Mouse (Mus musculus) heart, embryonic 14.5 days (tissue): ENCODE measurements around the gene Slc22a20. TPM values are rescaled to one million over a fixed set of nuclear protein-coding genes. Genes with fewer than 3 reads are reported as not detected.

Source experiments
- ATAC-seq: fragments of 200-750 bp; cut with Nextera tagmentation; 2 replicates; pipeline ENCODE4 v1.8.0; 2017; ENCODE audit warnings: low read depth, moderate TSS enrichment; ENCODE audit not compliant: insufficient number of reproducible peaks, insufficient read depth, low FRiP score
- H3K27ac ChIP-seq, 2 experiments: fragments of 200-500 bp in 1 of 2; fragments of 300-500 bp in 1 of 2; sonication (generic) in 1 of 2; replicated peaks in 1 of 2; 2 replicates each; pipeline ENCODE4 v1.5.1; 2012 to 2014; ENCODE audit warnings: low read depth in 2 of 2, low read length in 2 of 2, control low read depth in 1 of 2, mild to moderate bottlenecking in 1 of 2, mixed read lengths in 1 of 2; ENCODE audit not compliant: control insufficient read depth in 1 of 2, insufficient read depth in 1 of 2
- H3K27me3 ChIP-seq: fragments of 300-500 bp; sonication (generic); 2 replicates; pipeline ENCODE4 v1.6.1; 2014; ENCODE audit warnings: mild to moderate bottlenecking, low read length, control low read depth; ENCODE audit not compliant: control insufficient read depth, insufficient read depth
- H3K36me3 ChIP-seq: fragments of 300-500 bp; sonication (generic); 2 replicates; pipeline ENCODE4 v1.6.1; 2014; ENCODE audit warnings: mild to moderate bottlenecking, control low read depth, low read length, mixed read lengths; ENCODE audit not compliant: control insufficient read depth, insufficient read depth
- H3K4me1 ChIP-seq, 2 experiments: fragments of 200-500 bp in 1 of 2; fragments of 300-500 bp in 1 of 2; sonication (generic) in 1 of 2; 2 replicates each; pipeline ENCODE4 v1.6.1; 2012 to 2014; ENCODE audit warnings: low read length in 2 of 2, control low read depth in 1 of 2, mixed read lengths in 1 of 2; ENCODE audit not compliant: control insufficient read depth in 2 of 2, insufficient read depth in 2 of 2
- H3K4me2 ChIP-seq: fragments of 300-500 bp; sonication (generic); 2 replicates; pipeline ENCODE4 v1.6.1; 2014; ENCODE audit warnings: mild to moderate bottlenecking, low read length
- H3K4me3 ChIP-seq, 2 experiments: fragments of 200-500 bp in 1 of 2; fragments of 300-500 bp in 1 of 2; sonication (generic) in 1 of 2; 2 replicates each; pipeline ENCODE4 v1.5.1; 2012 to 2014; ENCODE audit warnings: low read length in 2 of 2, mild to moderate bottlenecking in 2 of 2, control low read depth in 1 of 2, low read depth in 1 of 2, moderate library complexity in 1 of 2; ENCODE audit not compliant: control insufficient read depth in 1 of 2, insufficient read depth in 1 of 2
- H3K9ac ChIP-seq: fragments of 300-500 bp; sonication (generic); 2 replicates; pipeline ENCODE4 v1.6.1; 2014; ENCODE audit warnings: mild to moderate bottlenecking, low read length
- H3K9me3 ChIP-seq: fragments of 300-500 bp; sonication (generic); 2 replicates; pipeline ENCODE4 v1.6.1; 2016; ENCODE audit warnings: low read length, control low read depth; ENCODE audit not compliant: control insufficient read depth
- WGBS: fragments of 180-500 bp; shearing (Covaris S2); extraction: QIAGEN DNeasy Blood & Tissue Kit; methylation state at CpG from one replicate; pipeline ENCODE4 v1.1.7; 2014; 5-methylcytosine and 5-hydroxymethylcytosine counted together
- polyA plus RNA-seq: library from polyadenylated mRNA; unstranded; fragments of >200 nt; fragmentation: Nextera tagmentation; extraction: Ambion mirVana; gene quantifications from 2 replicates; pipeline ENCODE4 v1.2.1, GENCODE M21; 2014

Slc22a20 gene
- polyA plus RNA-seq, 1 experiment from 2014 or later = not detected

DNA sequence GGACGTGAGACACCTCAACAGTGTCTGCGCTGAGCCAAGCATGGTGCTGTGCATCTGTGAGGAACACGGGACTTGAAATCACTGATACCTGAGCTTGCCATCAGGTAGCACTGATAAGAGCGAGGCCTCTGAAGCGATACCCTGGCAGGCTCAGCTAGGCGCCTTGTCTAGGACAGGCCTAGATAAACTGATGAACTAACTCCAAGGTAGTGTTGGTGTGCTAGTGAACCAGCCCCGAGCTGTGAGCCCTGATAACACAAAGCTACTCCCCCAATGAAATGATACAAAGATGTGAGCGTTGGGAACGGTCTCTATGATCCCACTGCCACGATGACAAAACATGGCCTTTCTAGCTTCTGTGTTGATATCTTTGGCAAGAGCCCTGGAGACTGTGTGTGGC lies 18.3 kb downstream of the Slc22a20 start:
- H3K4me2 ChIP-seq = no peak overlapping the region
- H3K36me3 ChIP-seq = no peaks in the 10 kb centered on the region
- H3K27me3 ChIP-seq = no peaks in the 10 kb centered on the region
- H3K4me1 ChIP-seq = peaks cover 4 to 15% of the 10 kb centered on the region in 2 experiments; a peak in 3 of 4 replicates
- H3K27ac ChIP-seq = no peak overlapping the region
- H3K9me3 ChIP-seq = no peaks in the 10 kb centered on the region
- no peak for ATAC-seq
- no peak overlapping the region for H3K4me3 ChIP-seq
- no peak overlapping the region for H3K9ac ChIP-seq
- 72% methylated on average over 10 of the region's 10 CpGs for WGBS

DNA sequence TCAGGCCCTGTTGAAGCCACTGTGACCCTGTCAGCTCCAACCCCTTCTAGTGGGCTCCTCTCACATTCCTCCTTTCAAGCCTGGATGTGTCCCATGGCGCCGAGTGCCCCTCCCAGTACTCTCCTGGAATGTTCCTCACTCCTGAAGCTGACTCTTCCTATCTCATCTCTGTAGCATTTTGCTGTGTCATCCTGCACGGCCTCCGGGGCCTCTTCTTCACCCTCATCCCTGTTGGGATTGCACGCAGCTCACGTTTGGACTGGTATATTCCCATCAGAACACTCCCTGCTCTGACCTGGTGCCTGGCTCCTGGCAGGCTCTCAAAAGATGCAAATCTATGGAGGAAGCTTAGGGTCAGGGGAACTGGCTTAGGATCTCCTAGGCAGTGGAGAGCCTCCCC lies 19.2 kb downstream of the Slc22a20 start:
- no peak overlapping the region for H3K9ac ChIP-seq
- H3K36me3 ChIP-seq = no peaks in the 10 kb centered on the region
- H3K4me3 ChIP-seq = no peak overlapping the region
- WGBS = 42% methylated on average over 6 of the region's 6 CpGs
- H3K27ac ChIP-seq = no peak overlapping the region
- ATAC-seq = no peak
- no peaks in the 10 kb centered on the region for H3K9me3 ChIP-seq
- H3K27me3 ChIP-seq = no peaks in the 10 kb centered on the region
- H3K4me2 ChIP-seq = no peak overlapping the region
- peaks cover 4 to 19% of the 10 kb centered on the region in 2 experiments; a peak in 3 of 4 replicates for H3K4me1 ChIP-seq

GRCm38 (mm10) chr19:5965910-5966309 lies 20.0 kb downstream of the Slc22a20 start:
- no peak overlapping the region for H3K27ac ChIP-seq
- ATAC-seq = no peak
- no peak overlapping the region for H3K4me3 ChIP-seq
- peaks cover 9% of the 10 kb centered on the region; the same call in 1 of the 2 replicates for H3K36me3 ChIP-seq
- H3K4me1 ChIP-seq = peaks cover 4 to 19% of the 10 kb centered on the region in 2 experiments; a peak in 3 of 4 replicates
- no peak overlapping the region for H3K9ac ChIP-seq
- WGBS = 83% methylated on average over 2 of the region's 2 CpGs
- no peaks in the 10 kb centered on the region for H3K9me3 ChIP-seq
- no peaks in the 10 kb centered on the region for H3K27me3 ChIP-seq
- no peak overlapping the region for H3K4me2 ChIP-seq

- Histone ChIP-seq H3K9ac (no peak overlapping the region), H3K4me2 (no peak overlapping the region), H3K4me3 (no peak overlapping the region), H3K27ac (no peak overlapping the region), H3K27me3 (no peaks in the 10 kb centered on the region), H3K36me3 (peaks cover 15% of the 10 kb centered on the region; the same call in 1 of the 2 replicates), H3K9me3 (no peaks in the 10 kb centered on the region), H3K4me1 (peaks cover 4 to 19% of the 10 kb centered on the region in 2 experiments; a peak in 3 of 4 replicates)
- WGBS = 7% methylated on average over 4 of the region's 4 CpGs
- no peak for ATAC-seq
Measured at GRCm38 (mm10) chr19:5965280-5965679, 20.7 kb downstream of the Slc22a20 start.

- Histone ChIP-seq H3K9ac (peak overlapping the region; percentile 79), H3K4me3 (peak overlapping the region in 1 of 2 experiments; percentile 61; a peak in 1 of 4 replicates), H3K4me1 (peaks cover 4 to 19% of the 10 kb centered on the region in 2 experiments; a peak in 3 of 4 replicates), H3K27ac (no peak overlapping the region), H3K9me3 (no peaks in the 10 kb centered on the region), H3K4me2 (peak overlapping the region; percentile 74), H3K36me3 (peaks cover 17% of the 10 kb centered on the region; the same call in 1 of the 2 replicates), H3K27me3 (no peaks in the 10 kb centered on the region)
- 82% methylated on average over 2 of the region's 2 CpGs for WGBS
- no peak for ATAC-seq
Measured at GRCm38 (mm10) chr19:5964804-5965203, 21.1 kb downstream of the Slc22a20 start.

- Histone ChIP-seq H3K9ac (peak within 1 kb of the TSS; percentile 79), H3K27me3 (no peaks in the 10 kb centered on the region), H3K4me2 (peak within 1 kb of the TSS; percentile 74), H3K36me3 (peaks cover 25% of the 10 kb centered on the region), H3K9me3 (no peaks in the 10 kb centered on the region), H3K4me1 (peaks cover 4 to 19% of the 10 kb centered on the region in 2 experiments; a peak in 3 of 4 replicates), H3K4me3 (peak within 1 kb of the TSS; percentile 61 to 77), H3K27ac (peak within 1 kb of the TSS; percentile 49 to 62)
- WGBS = under 1% methylated on average over 50 of the region's 50 CpGs
- peak; percentile 84 for ATAC-seq
Measured at GRCm38 (mm10) chr19:5963883-5964562, 21.9 kb downstream of the Slc22a20 start, which contains the start of gene Pola2. Pola2 (minus strand) TSS chr19:5964202.

DNA sequence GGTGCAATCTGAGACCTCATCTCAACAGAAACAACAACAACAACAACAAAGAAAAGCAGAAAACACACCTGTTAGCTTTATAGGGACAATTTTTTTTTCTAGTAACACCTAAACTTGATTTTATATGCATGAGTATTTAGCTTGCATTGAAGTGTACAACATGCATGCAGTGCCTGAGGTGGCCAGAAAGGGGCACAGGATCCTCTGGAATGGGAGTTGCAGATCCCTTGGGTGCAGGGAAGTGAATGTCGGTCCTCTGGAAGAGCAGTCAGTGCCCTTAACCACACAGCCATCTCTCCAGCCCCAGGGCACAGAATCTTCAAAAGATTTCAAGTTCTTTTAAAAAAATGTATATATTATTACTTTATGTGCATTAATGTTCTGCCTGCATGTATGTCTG lies 23.3 kb downstream of the Slc22a20 start:
- Histone ChIP-seq H3K27ac (no peak overlapping the region), H3K9me3 (no peaks in the 10 kb centered on the region), H3K9ac (0 out of 2 replicates have a peak overlapping the region, but pooled peaks have one; percentile 79), H3K4me2 (peak overlapping the region; percentile 74), H3K27me3 (no peaks in the 10 kb centered on the region), H3K4me3 (peak overlapping the region in 1 of 2 experiments; percentile 61; a peak in 1 of 4 replicates), H3K36me3 (peaks cover 38% of the 10 kb centered on the region), H3K4me1 (peaks cover 4 to 19% of the 10 kb centered on the region in 2 experiments; a peak in 3 of 4 replicates)
- 19% methylated on average over 1 of the region's 1 CpGs for WGBS
- ATAC-seq = no peak
